Mouse (Mus musculus) embryonic facial prominence, embryonic 12.5 days (tissue): ENCODE results near the gene Gas2. TPM values are rescaled to one million over a fixed set of nuclear protein-coding genes. Genes with fewer than 3 reads are reported as not detected.

Experiments
- ATAC-seq: fragments of 200-750 bp; cut with Nextera tagmentation; 2 replicates; pipeline ENCODE4 v1.8.0; 2017; ENCODE audit not compliant: insufficient number of reproducible peaks, insufficient read depth, low FRiP score, low TSS enrichment
- H3K27ac ChIP-seq: fragments of 300-500 bp; sonication (generic); 2 replicates; pipeline ENCODE4 v1.5.1; 2016; ENCODE audit warnings: mild to moderate bottlenecking
- H3K27me3 ChIP-seq: fragments of 300-500 bp; sonication (generic); 2 replicates; pipeline ENCODE4 v1.6.1; 2016; ENCODE audit warnings: mild to moderate bottlenecking, moderate library complexity
- H3K36me3 ChIP-seq: fragments of 300-500 bp; sonication (generic); 2 replicates; pipeline ENCODE4 v1.6.1; 2016; ENCODE audit warnings: mild to moderate bottlenecking
- H3K4me1 ChIP-seq: fragments of 300-500 bp; sonication (generic); 2 replicates; pipeline ENCODE4 v1.6.1; 2016
- H3K4me2 ChIP-seq: fragments of 300-500 bp; sonication (generic); replicated peaks from 2 replicates; pipeline ENCODE4 v1.6.1; 2016; ENCODE audit warnings: mild to moderate bottlenecking, moderate library complexity
- H3K4me3 ChIP-seq: fragments of 300-500 bp; sonication (generic); 2 replicates; pipeline ENCODE4 v1.5.1; 2016; ENCODE audit warnings: mild to moderate bottlenecking
- H3K9ac ChIP-seq: fragments of 300-500 bp; sonication (generic); 2 replicates; pipeline ENCODE4 v1.6.1; 2016; ENCODE audit warnings: mild to moderate bottlenecking, moderate library complexity
- H3K9me3 ChIP-seq: fragments of 300-500 bp; sonication (generic); 2 replicates; pipeline ENCODE4 v1.6.1; 2016; ENCODE audit warnings: mild to moderate bottlenecking, moderate library complexity
- WGBS: fragments of 180-500 bp; shearing (Covaris S2); methylation state at CpG from one replicate; pipeline ENCODE4 v1.1.7; 2016; 5-methylcytosine and 5-hydroxymethylcytosine counted together
- polyA plus RNA-seq: library from polyadenylated mRNA; unstranded; fragments of >200 nt; fragmentation: Nextera tagmentation; extraction: Ambion mirVana; gene quantifications from 2 replicates; pipeline ENCODE4 v1.2.1, GENCODE M21; 2016

Gas2 gene
- polyA plus RNA-seq, 1 experiment from 2014 or later: 69.0 TPM

DNA sequence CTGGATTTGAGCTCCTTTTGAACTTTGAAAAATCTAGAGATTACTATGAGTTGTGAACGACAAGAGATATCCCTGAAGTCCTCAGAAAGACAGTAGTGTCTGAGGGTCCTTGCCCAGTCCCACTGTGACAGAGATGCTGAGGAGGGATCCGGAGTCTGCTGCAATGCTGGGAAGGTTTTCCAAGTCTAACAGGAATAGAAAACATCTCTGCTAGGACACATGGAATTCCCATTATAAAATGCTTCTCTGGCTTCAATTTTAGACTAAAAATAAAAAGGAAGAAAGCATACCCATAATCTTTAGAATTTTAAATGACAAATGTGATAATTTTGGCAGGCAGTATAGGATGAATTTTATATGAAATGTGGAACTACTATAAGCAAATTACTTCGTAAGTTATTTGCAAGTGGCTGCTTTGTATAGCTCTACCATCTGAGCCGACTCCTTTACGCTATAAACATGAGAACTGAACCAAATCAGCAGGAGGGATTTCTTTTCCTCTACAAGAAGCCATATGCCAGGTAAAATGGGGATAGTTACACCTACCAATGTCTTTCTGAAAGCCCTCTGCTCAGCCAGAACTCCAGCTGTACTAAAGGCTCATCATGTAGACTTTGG lies 9.8 kb upstream of the Gas2 start:
- H3K27me3 ChIP-seq: no peaks in the 10 kb centered on the region
- 91% methylated on average over 5 of the region's 5 CpGs for WGBS
- no peaks in the 10 kb centered on the region for H3K4me1 ChIP-seq
- H3K4me3 ChIP-seq: no peak overlapping the region
- H3K9ac ChIP-seq: no peak overlapping the region
- no peak overlapping the region for H3K4me2 ChIP-seq
- ATAC-seq: no peak
- H3K27ac ChIP-seq: no peak overlapping the region
- H3K36me3 ChIP-seq: no peaks in the 10 kb centered on the region; the same call in 1 of the 2 replicates
- H3K9me3 ChIP-seq: no peaks in the 10 kb centered on the region

DNA sequence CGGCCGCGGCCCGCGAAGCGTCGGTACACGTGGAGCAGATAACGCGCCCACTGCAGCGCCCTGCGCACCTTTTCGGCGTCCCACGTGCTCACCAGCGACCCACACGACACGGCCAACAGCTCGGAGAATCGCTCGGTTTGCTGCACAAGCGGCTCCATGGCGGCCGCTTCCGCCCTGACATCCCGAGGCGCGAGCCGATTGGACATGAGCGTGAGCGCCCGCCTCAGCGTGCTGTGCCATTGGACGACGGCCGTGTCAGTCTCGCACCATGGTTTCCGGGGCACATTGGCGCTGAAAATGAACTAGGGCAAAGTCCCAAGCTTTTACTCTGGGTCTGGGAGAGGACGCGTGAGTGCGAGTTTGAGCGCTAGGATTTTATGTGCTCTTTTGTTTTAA lies 280 bp downstream of the Gas2 start, which contains the start of gene Fancf:
Gene Fancf, minus strand, starts transcription at position 171 of the 396 bp plus-strand sequence.
- ATAC-seq: peak; percentile 97
- peak within 1 kb of the TSS; percentile 98 for H3K27ac ChIP-seq
- peak within 1 kb of the TSS; percentile 73 for H3K4me2 ChIP-seq
- no peaks in the 10 kb centered on the region for H3K9me3 ChIP-seq
- H3K27me3 ChIP-seq: no peaks in the 10 kb centered on the region
- peak within 1 kb of the TSS; percentile 65 for H3K4me3 ChIP-seq
- H3K4me1 ChIP-seq: peaks cover 18% of the 10 kb centered on the region
- peak within 1 kb of the TSS; percentile 85 for H3K9ac ChIP-seq
- WGBS: under 1% methylated on average over 43 of the region's 43 CpGs
- 0 out of 2 replicates have a peak, but pooled peaks cover 3% of the 10 kb centered on the region for H3K36me3 ChIP-seq

GRCm38 (mm10) chr7:51862842-51863241 lies 1.0 kb downstream of the Gas2 start:
- Histone ChIP-seq H3K9me3 (no peaks in the 10 kb centered on the region), H3K9ac (peak overlapping the region; percentile 50), H3K27ac (peak overlapping the region; percentile 98; the same call in 1 of the 2 replicates), H3K27me3 (no peaks in the 10 kb centered on the region), H3K36me3 (0 out of 2 replicates have a peak, but pooled peaks cover 3% of the 10 kb centered on the region), H3K4me2 (peak overlapping the region; percentile 73), H3K4me1 (peaks cover 18% of the 10 kb centered on the region), H3K4me3 (peak overlapping the region; percentile 65)
- WGBS: 45% methylated on average over 3 of the region's 3 CpGs
- no peak for ATAC-seq

DNA sequence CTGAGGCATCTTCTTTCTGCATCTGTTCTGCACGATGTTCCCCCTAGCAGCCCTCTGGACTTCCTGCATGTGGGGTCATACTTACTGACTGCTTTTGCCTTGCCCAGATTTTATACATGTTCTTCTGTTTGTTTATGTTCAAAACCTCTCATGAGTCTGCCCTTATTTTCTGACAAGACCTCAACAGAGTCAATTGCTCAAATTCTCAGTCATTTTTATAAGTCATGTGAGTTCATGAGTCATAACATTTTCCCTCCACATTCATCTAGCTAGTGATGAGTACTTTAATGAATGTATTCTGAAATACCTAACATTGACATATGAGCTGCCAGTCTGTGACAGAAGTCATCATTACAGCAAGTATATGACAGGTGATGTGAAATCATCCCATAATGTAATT lies 3.5 kb downstream of the Gas2 start:
- ATAC-seq: no peak
- Histone ChIP-seq H3K4me2 (no peak overlapping the region), H3K27ac (no peak overlapping the region), H3K4me3 (no peak overlapping the region), H3K4me1 (peaks cover 18% of the 10 kb centered on the region), H3K27me3 (no peaks in the 10 kb centered on the region), H3K36me3 (no peaks in the 10 kb centered on the region), H3K9ac (no peak overlapping the region), H3K9me3 (no peaks in the 10 kb centered on the region)
- 50% methylated on average over 1 of the region's 1 CpGs for WGBS

GRCm38 (mm10) chr7:51867983-51868382 lies 6.2 kb downstream of the Gas2 start:
- H3K27ac ChIP-seq: no peak overlapping the region
- 86% methylated on average over 1 of the region's 1 CpGs for WGBS

GRCm38 (mm10) chr7:51872041-51872440 lies 10.2 kb downstream of the Gas2 start:
- ATAC-seq: no peak
- no peaks in the 10 kb centered on the region for H3K4me1 ChIP-seq
- 96% methylated on average over 1 of the region's 1 CpGs for WGBS
- no peaks in the 10 kb centered on the region for H3K9me3 ChIP-seq
- no peak overlapping the region for H3K27ac ChIP-seq
- no peaks in the 10 kb centered on the region for H3K36me3 ChIP-seq
- H3K4me2 ChIP-seq: no peak overlapping the region
- H3K27me3 ChIP-seq: no peaks in the 10 kb centered on the region
- no peak overlapping the region for H3K9ac ChIP-seq
- H3K4me3 ChIP-seq: no peak overlapping the region

More at GRCm38 (mm10) chr7:51867983-51868382, 6.2 kb downstream of the Gas2 start:
- H3K9ac ChIP-seq: no peak overlapping the region
- no peaks in the 10 kb centered on the region for H3K36me3 ChIP-seq
- no peak for ATAC-seq
- no peaks in the 10 kb centered on the region for H3K27me3 ChIP-seq
- H3K4me2 ChIP-seq: no peak overlapping the region
- H3K4me3 ChIP-seq: no peak overlapping the region
- H3K4me1 ChIP-seq: peaks cover 9% of the 10 kb centered on the region
- H3K9me3 ChIP-seq: no peaks in the 10 kb centered on the region

DNA sequence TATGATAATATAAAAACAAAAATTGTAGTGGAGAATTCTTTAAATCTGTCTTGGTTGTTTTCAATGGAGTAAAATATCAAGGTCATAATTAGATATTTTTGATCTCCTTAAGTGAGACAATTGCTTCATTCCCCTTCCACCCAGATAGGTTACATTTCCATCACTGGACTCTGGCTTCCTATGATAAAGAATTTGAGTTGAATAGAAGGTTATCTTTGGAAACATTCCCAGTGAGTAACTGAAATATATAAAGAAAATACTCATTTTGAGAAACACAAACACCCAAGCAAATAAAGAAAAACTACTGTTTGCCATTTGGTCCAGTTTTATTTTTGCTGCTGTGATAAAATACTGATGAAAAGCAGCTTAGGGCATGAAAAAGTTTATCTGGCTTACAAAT lies 10.8 kb downstream of the Gas2 start:
- Histone ChIP-seq H3K9me3 (no peaks in the 10 kb centered on the region), H3K27ac (no peak overlapping the region), H3K9ac (no peak overlapping the region), H3K36me3 (no peaks in the 10 kb centered on the region), H3K4me1 (0 out of 2 replicates have a peak, but pooled peaks cover under 1% of the 10 kb centered on the region), H3K4me3 (no peak overlapping the region), H3K27me3 (no peaks in the 10 kb centered on the region), H3K4me2 (no peak overlapping the region)
- no peak for ATAC-seq

DNA sequence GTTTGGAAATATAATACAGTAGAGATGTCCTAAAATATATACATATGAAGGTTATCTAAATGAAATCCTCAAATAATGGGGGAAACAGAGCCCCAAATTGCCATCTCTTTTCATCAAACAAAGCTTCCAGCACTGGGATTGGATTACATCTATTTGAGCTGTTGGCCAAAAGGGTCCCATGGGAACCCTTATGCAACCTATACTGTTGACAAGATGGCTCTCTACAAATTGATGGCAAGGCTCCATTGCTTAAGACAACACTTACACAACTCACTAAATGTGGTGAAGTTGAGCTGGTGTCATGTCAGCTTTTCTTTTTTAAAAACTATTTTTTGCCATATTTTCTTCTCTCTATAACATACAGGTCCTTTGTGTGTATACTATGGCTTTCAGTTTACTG lies 14.5 kb downstream of the Gas2 start:
- H3K4me2 ChIP-seq: no peak overlapping the region
- H3K27me3 ChIP-seq: no peaks in the 10 kb centered on the region
- H3K9ac ChIP-seq: no peak overlapping the region
- H3K9me3 ChIP-seq: no peaks in the 10 kb centered on the region
- H3K4me1 ChIP-seq: peaks cover 13% of the 10 kb centered on the region
- H3K27ac ChIP-seq: no peak overlapping the region
- ATAC-seq: no peak
- no peak overlapping the region for H3K4me3 ChIP-seq
- no peaks in the 10 kb centered on the region for H3K36me3 ChIP-seq

DNA sequence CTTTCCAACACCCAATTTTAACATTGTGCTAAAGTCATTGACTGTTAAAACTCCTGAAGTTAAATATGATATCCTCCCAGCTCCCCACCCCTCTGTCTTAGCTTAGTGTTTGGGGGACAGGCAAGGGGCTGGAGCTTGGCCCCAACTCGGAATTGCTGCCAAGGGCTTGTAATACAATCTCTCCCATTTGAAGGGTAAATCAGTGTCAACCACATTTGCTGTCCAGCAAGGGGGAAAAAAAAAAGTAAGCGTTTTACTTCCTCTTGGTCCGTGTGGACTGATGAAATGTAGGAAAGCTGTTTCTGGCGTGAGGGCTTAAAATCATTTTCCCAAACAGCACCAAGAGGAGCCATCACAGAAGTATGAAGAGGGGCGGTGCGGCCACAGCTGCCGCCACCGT lies 16.9 kb downstream of the Gas2 start:
- peak; percentile 77 for ATAC-seq
- peak overlapping the region; percentile 45 for H3K4me3 ChIP-seq

DNA sequence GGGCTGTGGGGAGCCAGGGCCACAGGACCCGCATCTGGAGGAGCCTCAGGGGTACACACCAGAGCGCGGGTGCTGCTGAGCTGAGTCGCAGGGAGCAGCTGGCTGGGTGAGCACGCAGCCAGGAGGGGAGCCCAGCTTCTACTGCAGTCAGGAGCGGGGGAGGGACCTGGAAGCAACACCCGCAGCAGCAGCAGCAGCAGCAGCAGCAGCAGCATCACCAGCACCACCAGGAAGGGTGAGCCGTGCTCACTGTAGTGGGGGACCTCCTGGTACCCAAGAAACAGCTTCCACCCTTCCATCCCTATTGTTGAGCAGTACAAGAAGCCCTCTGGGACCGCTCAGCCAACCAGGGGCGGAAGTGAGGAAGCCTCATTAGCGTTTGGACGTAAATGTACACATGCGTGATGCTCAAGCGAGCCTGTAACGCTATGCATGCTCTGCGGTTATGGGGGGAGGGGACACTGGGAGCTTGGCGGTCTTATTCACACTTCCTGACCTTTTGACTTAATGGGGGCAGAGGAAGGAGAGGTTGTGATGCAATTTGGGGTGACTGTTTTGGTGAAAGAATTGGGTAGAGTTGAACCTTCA lies 17.4 kb downstream of the Gas2 start:
- peak overlapping the region; percentile 45 for H3K4me3 ChIP-seq
- no peaks in the 10 kb centered on the region for H3K36me3 ChIP-seq
- H3K4me2 ChIP-seq: peak overlapping the region; percentile 61
- peak; percentile 90 for ATAC-seq
- peak overlapping the region; percentile 95 for H3K27ac ChIP-seq
- H3K27me3 ChIP-seq: no peaks in the 10 kb centered on the region
- peak overlapping the region; percentile 41 for H3K9ac ChIP-seq
- no peaks in the 10 kb centered on the region for H3K9me3 ChIP-seq
- peaks cover 13% of the 10 kb centered on the region for H3K4me1 ChIP-seq
- under 1% methylated on average over 17 of the region's 17 CpGs for WGBS

More for the DNA sequence above, 16.9 kb downstream of the Gas2 start:
- WGBS: under 1% methylated on average over 8 of the region's 8 CpGs
- Histone ChIP-seq H3K4me2 (peak overlapping the region; percentile 61), H3K27me3 (no peaks in the 10 kb centered on the region), H3K27ac (peak overlapping the region; percentile 95), H3K4me1 (peaks cover 13% of the 10 kb centered on the region), H3K9ac (peak overlapping the region; percentile 41), H3K36me3 (no peaks in the 10 kb centered on the region), H3K9me3 (no peaks in the 10 kb centered on the region)

- no peak overlapping the region for H3K9ac ChIP-seq
- peak overlapping the region; percentile 61 for H3K4me2 ChIP-seq
- H3K4me3 ChIP-seq: peak overlapping the region; percentile 13; the same call in 1 of the 2 replicates
Measured at GRCm38 (mm10) chr7:51880121-51880520, 18.3 kb downstream of the Gas2 start.

DNA sequence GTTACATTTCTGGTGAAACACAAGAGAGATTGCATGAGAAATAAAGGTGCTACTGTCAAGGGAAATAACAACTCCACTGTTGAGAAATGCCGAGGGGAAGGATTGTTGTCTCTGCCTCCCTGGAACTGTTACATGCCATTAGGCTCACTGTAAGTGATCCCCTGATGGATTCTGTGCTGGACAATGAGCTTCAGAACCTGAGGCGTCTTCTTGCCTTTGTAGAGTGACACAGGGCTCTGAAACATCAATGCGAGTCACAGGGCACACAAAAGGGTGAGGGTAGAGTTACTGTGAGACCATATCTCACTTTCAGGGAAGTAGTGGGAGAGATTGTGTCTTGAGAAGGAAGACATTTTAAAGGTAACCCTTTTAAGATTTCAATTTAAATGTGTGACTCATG lies 23.5 kb downstream of the Gas2 start:
- H3K9ac ChIP-seq: no peak overlapping the region
- no peak for ATAC-seq
- no peak overlapping the region for H3K27ac ChIP-seq
- H3K4me1 ChIP-seq: peaks cover 7% of the 10 kb centered on the region
- H3K4me2 ChIP-seq: no peak overlapping the region
- H3K9me3 ChIP-seq: no peaks in the 10 kb centered on the region
- H3K36me3 ChIP-seq: no peaks in the 10 kb centered on the region
- WGBS: 24% methylated on average over 3 of the region's 3 CpGs
- no peak overlapping the region for H3K4me3 ChIP-seq
- H3K27me3 ChIP-seq: no peaks in the 10 kb centered on the region

More at GRCm38 (mm10) chr7:51880121-51880520, 18.3 kb downstream of the Gas2 start:
- ATAC-seq: no peak
- peak overlapping the region; percentile 12; the same call in 1 of the 2 replicates for H3K27ac ChIP-seq
- no peaks in the 10 kb centered on the region for H3K36me3 ChIP-seq
- 69% methylated on average over 4 of the region's 4 CpGs for WGBS
- H3K4me1 ChIP-seq: peaks cover 13% of the 10 kb centered on the region
- H3K9me3 ChIP-seq: no peaks in the 10 kb centered on the region
- no peaks in the 10 kb centered on the region for H3K27me3 ChIP-seq
